ENCODE assay signal across 18 mouse cellular contexts in genomic region chr2:79369905-79370304, GRCm38 (mm10).
A peak's percentile ranks its signal among the peaks of the same experiment; 100 is the strongest.
DNase-seq lines count a peak whose midpoint lies in the region; ATAC-seq and TF ChIP-seq lines count a peak whose summit lies in the region.
"Had no signal": no experiment of that assay in that cellular context is flagged by ENCODE, and none has a peak within 500 bp of the region (broad histone marks: within the 10 kb centered on the region; RNA-seq: fewer than 3 reads in every experiment).

No protein-coding gene starts in this region.

- H3K9me3 ChIP-seq in heart, postnatal 0 days (replicated peaks; ENCODE audit: control insufficient read depth, low read length) = no peaks in the 10 kb centered on the region
- H3K9me3 ChIP-seq in midbrain, embryonic 12.5 days = no peaks in the 10 kb centered on the region
- no peaks in the 10 kb centered on the region for H3K9me3 ChIP-seq in midbrain, postnatal 0 days (ENCODE audit: low read length)
- H3K9me3 ChIP-seq in E14TG2a.4 (ENCODE audit: low read length) = no peaks in the 10 kb centered on the region
- no peaks in the 10 kb centered on the region for H3K9me3 ChIP-seq in embryonic facial prominence, embryonic 12.5 days
- H3K9me3 ChIP-seq: embryonic facial prominence, embryonic 13.5 days; heart, embryonic 13.5 days; intestine, embryonic 15.5 days; limb, embryonic 13.5 days; neural tube, embryonic 13.5 days had no signal

- no peak for TF ChIP-seq CTCF in heart, postnatal 0 days (IDR thresholded peaks at IDR 0.05; ENCODE audit: low read depth)
- TF ChIP-seq CTCF in midbrain, postnatal 0 days (IDR thresholded peaks at IDR 0.05) = no peak
- TF ChIP-seq CTCF in E14TG2a.4 (conservative IDR thresholded peaks at IDR 0.05; ENCODE audit: low read length) = no peak

- peak overlapping the region; percentile 42; the same call in 1 of the 2 replicates for H3K4me2 ChIP-seq in heart, postnatal 0 days (ENCODE audit: low read depth, low read length)
- H3K4me2 ChIP-seq in midbrain, embryonic 12.5 days (replicated peaks) = no peak overlapping the region
- H3K4me2 ChIP-seq in midbrain, postnatal 0 days (ENCODE audit: low read depth, low read length, poor library complexity, severe bottlenecking) = no peak overlapping the region
- peak overlapping the region; percentile 19; the same call in 1 of the 2 replicates for H3K4me2 ChIP-seq in embryonic facial prominence, embryonic 12.5 days (replicated peaks)
- H3K4me2 ChIP-seq: intestine, embryonic 15.5 days; limb, embryonic 13.5 days; neural tube, embryonic 13.5 days had no signal

- H3K9ac ChIP-seq in heart, postnatal 0 days (replicated peaks; ENCODE audit: low read depth, low read length) = no peak overlapping the region
- H3K9ac ChIP-seq in midbrain, embryonic 12.5 days (replicated peaks) = no peak overlapping the region
- H3K9ac ChIP-seq in midbrain, postnatal 0 days (replicated peaks; ENCODE audit: low read length, poor library complexity, severe bottlenecking) = no peak overlapping the region
- no peak overlapping the region for H3K9ac ChIP-seq in embryonic facial prominence, embryonic 12.5 days
- H3K9ac ChIP-seq: embryonic facial prominence, embryonic 13.5 days; forebrain, postnatal 0 days; heart, embryonic 13.5 days; intestine, embryonic 15.5 days; limb, embryonic 13.5 days; liver, embryonic 14.5 days; neural tube, embryonic 13.5 days had no signal

- H3K4me3 ChIP-seq in heart, postnatal 0 days (ENCODE audit: low read depth, low read length) = no peak overlapping the region
- no peak overlapping the region for H3K4me3 ChIP-seq in midbrain, embryonic 12.5 days
- no peak overlapping the region for H3K4me3 ChIP-seq in midbrain, postnatal 0 days (ENCODE audit: low read depth, low read length)
- H3K4me3 ChIP-seq in E14TG2a.4 (replicated peaks; ENCODE audit: low read length) = peak overlapping the region; percentile 73
- no peak overlapping the region for H3K4me3 ChIP-seq in embryonic facial prominence, embryonic 12.5 days
- H3K4me3 ChIP-seq: embryonic facial prominence, embryonic 13.5 days; intestine, embryonic 15.5 days; limb, embryonic 13.5 days; neural tube, embryonic 13.5 days had no signal

- 85% methylated on average over 4 of the region's 4 CpGs for WGBS in heart, postnatal 0 days
- 72% methylated on average over 4 of the region's 4 CpGs for WGBS in midbrain, embryonic 12.5 days
- WGBS in midbrain, postnatal 0 days = 79% methylated on average over 4 of the region's 4 CpGs
- WGBS in embryonic facial prominence, embryonic 12.5 days = 66% methylated on average over 4 of the region's 4 CpGs

- no peak overlapping the region for H3K27ac ChIP-seq in heart, postnatal 0 days (ENCODE audit: low read depth)
- no peak overlapping the region for H3K27ac ChIP-seq in midbrain, embryonic 12.5 days (replicated peaks)
- H3K27ac ChIP-seq in midbrain, postnatal 0 days (ENCODE audit: low read depth, low read length) = no peak overlapping the region
- H3K27ac ChIP-seq in embryonic facial prominence, embryonic 12.5 days = no peak overlapping the region
- H3K27ac ChIP-seq: embryonic facial prominence, embryonic 13.5 days; heart, embryonic 13.5 days; intestine, embryonic 15.5 days; limb, embryonic 13.5 days; liver, embryonic 14.5 days; neural tube, embryonic 13.5 days had no signal

- TF ChIP-seq EP300 in heart, postnatal 0 days (IDR thresholded peaks at IDR 0.05; ENCODE audit: low read depth) = no peak

- H3K4me1 ChIP-seq in heart, postnatal 0 days (ENCODE audit: control insufficient read depth, insufficient read depth) = no peaks in the 10 kb centered on the region
- peaks cover 8% of the 10 kb centered on the region; the same call in 1 of the 2 replicates for H3K4me1 ChIP-seq in midbrain, embryonic 12.5 days
- H3K4me1 ChIP-seq in midbrain, postnatal 0 days (ENCODE audit: insufficient read depth, low read length) = no peaks in the 10 kb centered on the region
- peaks cover 49% of the 10 kb centered on the region for H3K4me1 ChIP-seq in E14TG2a.4 (replicated peaks; ENCODE audit: low read depth, low read length)
- H3K4me1 ChIP-seq in embryonic facial prominence, embryonic 12.5 days = 0 out of 2 replicates have a peak, but pooled peaks cover 6% of the 10 kb centered on the region
- H3K4me1 ChIP-seq: intestine, embryonic 15.5 days; limb, embryonic 13.5 days had no signal

- no peak for DNase-seq in heart, postnatal 0 days (ENCODE audit: low spot score)
- no peak for DNase-seq in heart, postnatal 25 days (ENCODE audit: low spot score)
- DNase-seq in midbrain, postnatal 0 days (ENCODE audit: low spot score) = no peak
- DNase-seq in gastrocnemius, postnatal 14 days = no peak
- DNase-seq: adrenal gland, adult 2 months; cerebellum, adult 9-11 months; forebrain, postnatal 0 days; right cerebral cortex, postnatal 14 days had no signal

- H3K36me3 ChIP-seq in heart, postnatal 0 days (replicated peaks; ENCODE audit: control insufficient read depth, insufficient read depth, low read length) = no peaks in the 10 kb centered on the region
- H3K36me3 ChIP-seq in midbrain, embryonic 12.5 days = no peaks in the 10 kb centered on the region
- no peaks in the 10 kb centered on the region for H3K36me3 ChIP-seq in midbrain, postnatal 0 days (ENCODE audit: insufficient read depth, low read length)
- no peaks in the 10 kb centered on the region for H3K36me3 ChIP-seq in E14TG2a.4 (ENCODE audit: insufficient read depth, low read length)
- no peaks in the 10 kb centered on the region for H3K36me3 ChIP-seq in embryonic facial prominence, embryonic 12.5 days
- H3K36me3 ChIP-seq: embryonic facial prominence, embryonic 13.5 days; heart, embryonic 13.5 days; intestine, embryonic 15.5 days; limb, embryonic 13.5 days; neural tube, embryonic 13.5 days had no signal

- H3K27me3 ChIP-seq in heart, postnatal 0 days (ENCODE audit: control insufficient read depth, insufficient read depth, low read length) = no peaks in the 10 kb centered on the region
- H3K27me3 ChIP-seq in midbrain, embryonic 12.5 days = 0 out of 2 replicates have a peak, but pooled peaks cover 11% of the 10 kb centered on the region
- no peaks in the 10 kb centered on the region for H3K27me3 ChIP-seq in midbrain, postnatal 0 days (ENCODE audit: insufficient read depth, low read length)
- H3K27me3 ChIP-seq in E14TG2a.4 (ENCODE audit: insufficient read depth, low read length) = no peaks in the 10 kb centered on the region
- no peaks in the 10 kb centered on the region for H3K27me3 ChIP-seq in embryonic facial prominence, embryonic 12.5 days
- H3K27me3 ChIP-seq: embryonic facial prominence, embryonic 13.5 days; heart, embryonic 13.5 days; intestine, embryonic 15.5 days; limb, embryonic 13.5 days; neural tube, embryonic 13.5 days had no signal

- no peak for ATAC-seq in heart, postnatal 0 days (ENCODE audit: insufficient read depth, low read depth)
- ATAC-seq in midbrain, embryonic 12.5 days (ENCODE audit: low FRiP score, low read depth) = peak; percentile 48; the same call in 1 of the 2 replicates
- ATAC-seq in midbrain, postnatal 0 days (ENCODE audit: low FRiP score) = no peak
- ATAC-seq in embryonic facial prominence, embryonic 12.5 days (ENCODE audit: insufficient number of reproducible peaks, insufficient read depth, low FRiP score, low TSS enrichment) = no peak
- no peak for ATAC-seq in inflammation-experienced regulatory T-cells, adult 6 months
- ATAC-seq: forebrain, postnatal 0 days; intestine, embryonic 15.5 days had no signal

- intact Hi-C loops in heart, postnatal 25 days (cut with DNase I) = loop anchor here (5.0 kb wide), 1 partner anchor 127 kb away; no protein-coding TSS in a partner anchor
- intact Hi-C loops in gastrocnemius, postnatal 14 days (cut with DNase I; ENCODE audit: low total_unique reads) = loop anchor here (10.0 kb wide), 1 partner anchor 405 kb away; no protein-coding TSS in a partner anchor

Comparison
In these comparisons a context has a peak if more than half of its experiments do, and no peak if none do; other contexts are left out.
1. H3K4me2 ChIP-seq: peak in heart, postnatal 0 days (single experiment) and embryonic facial prominence, embryonic 12.5 days (single experiment); none in midbrain, embryonic 12.5 days (single experiment) and midbrain, postnatal 0 days (single experiment).